In the genomic region with DNA sequence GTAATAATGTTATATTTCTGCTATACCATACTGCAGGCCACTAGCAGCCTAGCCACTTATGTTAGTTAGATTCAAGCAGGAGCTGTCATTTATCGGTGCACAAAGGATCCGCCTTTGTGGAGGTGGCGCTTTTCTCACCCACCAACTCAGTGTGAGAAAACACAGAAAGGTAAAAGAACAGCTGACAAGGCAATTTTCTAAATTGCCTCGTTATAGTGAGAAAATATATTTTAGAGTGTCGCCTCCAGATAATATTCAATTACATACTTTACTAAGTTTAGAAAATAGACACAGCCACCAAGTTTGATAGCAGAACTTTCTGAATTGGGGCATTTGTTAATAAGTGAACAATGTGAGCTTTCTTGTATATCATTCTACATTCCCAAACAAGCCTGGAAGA, we compare ENCODE assay signal across 26 mouse cellular contexts.
DNase-seq lines count a peak whose midpoint lies in the region; ATAC-seq and TF ChIP-seq lines count a peak whose summit lies in the region.
"Had no signal": no experiment of that assay in that cellular context is flagged by ENCODE, and none has a peak within 500 bp of the region (broad histone marks: within the 10 kb centered on the region; RNA-seq: fewer than 3 reads in every experiment).

No protein-coding gene starts in this region.

- H3K27ac ChIP-seq in ES-E14 (ENCODE audit: insufficient read depth, low read depth, low read length, poor library complexity, severe bottlenecking): no peak overlapping the region
- H3K27ac ChIP-seq in midbrain, embryonic 16.5 days (ENCODE audit: low read length): no peak overlapping the region
- H3K27ac ChIP-seq: forebrain, embryonic 10.5 days; forebrain, embryonic 13.5 days; heart, embryonic 15.5 days; hindbrain, embryonic 10.5 days; hindbrain, embryonic 13.5 days; hindbrain, postnatal 0 days; intestine, embryonic 15.5 days had no signal

- no peak overlapping the region for H3K4me3 ChIP-seq in ES-E14 (ENCODE audit: insufficient read depth in 1 of 2, low read depth in 1 of 2, low read length in 2 of 2, poor library complexity in 1 of 2, severe bottlenecking in 1 of 2)
- no peak overlapping the region for H3K4me3 ChIP-seq in midbrain, embryonic 16.5 days (ENCODE audit: low read depth, low read length)
- H3K4me3 ChIP-seq: forebrain, embryonic 10.5 days; forebrain, embryonic 13.5 days; heart, embryonic 15.5 days; hindbrain, embryonic 10.5 days; hindbrain, embryonic 13.5 days; intestine, embryonic 15.5 days had no signal

- H3K9ac ChIP-seq in ES-E14 (ENCODE audit: insufficient read depth, low read depth, low read length, poor library complexity, severe bottlenecking): no peak overlapping the region
- no peak overlapping the region for H3K9ac ChIP-seq in midbrain, embryonic 16.5 days (ENCODE audit: low read depth, low read length)
- H3K9ac ChIP-seq: forebrain, embryonic 13.5 days; heart, embryonic 15.5 days; hindbrain, embryonic 13.5 days; intestine, embryonic 15.5 days had no signal

- no peaks in the 10 kb centered on the region for H3K9me3 ChIP-seq in ES-E14 (ENCODE audit: control insufficient read depth, insufficient read depth, low read depth, low read length)
- H3K9me3 ChIP-seq in midbrain, embryonic 16.5 days (replicated peaks; ENCODE audit: control insufficient read depth, low read length, poor library complexity, severe bottlenecking): no peaks in the 10 kb centered on the region
- H3K9me3 ChIP-seq: forebrain, embryonic 13.5 days; heart, embryonic 15.5 days; hindbrain, embryonic 10.5 days; intestine, embryonic 15.5 days had no signal

- DNase-seq in right cerebral cortex, adult 18-20 months: peak; percentile 9
- DNase-seq in right cerebral cortex, postnatal 10 days (ENCODE audit: low spot score in 2 of 2): no peak
- no peak for DNase-seq in ES-E14 (ENCODE audit: low read depth, low spot score)
- DNase-seq in retina, postnatal 1 day: no peak
- no peak for DNase-seq in adrenal gland, adult 18-20 months (ENCODE audit: low spot score in 2 of 2)
- DNase-seq: adrenal gland, postnatal 10 days; adrenal gland, postnatal 36 days; B cell, adult 2 months; cerebellum, adult 18-20 months; cerebellum, adult 9-10 months; cerebellum, postnatal 14 days; gastrocnemius, postnatal 10 days; gastrocnemius, postnatal 36 days; heart, postnatal 10 days; heart, postnatal 36 days had no signal

- ATAC-seq in inflammation-experienced regulatory T-cells, adult 6 months: peak; percentile 35
- ATAC-seq in midbrain, embryonic 16.5 days: no peak
- ATAC-seq: forebrain, embryonic 13.5 days; forebrain, embryonic 16.5 days; hindbrain, postnatal 0 days; intestine, embryonic 15.5 days had no signal

- H3K4me1 ChIP-seq in ES-E14 (ENCODE audit: control insufficient read depth in 2 of 2, insufficient read depth in 2 of 2, low read length in 2 of 2, poor library complexity in 1 of 2): no peaks in the 10 kb centered on the region
- H3K4me1 ChIP-seq in midbrain, embryonic 16.5 days (ENCODE audit: control insufficient read depth, insufficient read depth, low read length): no peaks in the 10 kb centered on the region
- H3K4me1 ChIP-seq: forebrain, embryonic 10.5 days; forebrain, embryonic 13.5 days; heart, embryonic 15.5 days; hindbrain, embryonic 10.5 days; hindbrain, embryonic 13.5 days; intestine, embryonic 15.5 days had no signal

- H3K36me3 ChIP-seq in ES-E14 (ENCODE audit: control insufficient read depth, insufficient read depth, low read length, poor library complexity, severe bottlenecking): no peaks in the 10 kb centered on the region
- H3K36me3 ChIP-seq in midbrain, embryonic 16.5 days (ENCODE audit: control insufficient read depth, insufficient read depth, low read length): no peaks in the 10 kb centered on the region
- H3K36me3 ChIP-seq: forebrain, embryonic 10.5 days; heart, embryonic 15.5 days; hindbrain, embryonic 10.5 days; hindbrain, embryonic 13.5 days; intestine, embryonic 15.5 days had no signal

- H3K4me2 ChIP-seq in midbrain, embryonic 16.5 days (ENCODE audit: low read length): no peak overlapping the region
- H3K4me2 ChIP-seq: forebrain, embryonic 13.5 days; heart, embryonic 11.5 days; heart, embryonic 15.5 days; hindbrain, embryonic 13.5 days; intestine, embryonic 15.5 days had no signal

- in situ Hi-C loops in ES-E14 (cut with MboI; ENCODE audit: low sequenced_read_pairs in 2 of 2, unreplicated experiment in 2 of 2): no loop called here

- no peaks in the 10 kb centered on the region for H3K27me3 ChIP-seq in midbrain, embryonic 16.5 days (ENCODE audit: control insufficient read depth, insufficient read depth, low read depth, low read length)
- H3K27me3 ChIP-seq: forebrain, embryonic 13.5 days; heart, embryonic 15.5 days; hindbrain, embryonic 13.5 days; intestine, embryonic 15.5 days had no signal

- 86% methylated on average over 5 of the region's 5 CpGs for WGBS in midbrain, embryonic 16.5 days

TF ChIP-seq in ES-E14, 5 proteins besides CTCF, POLR2A, EP300 and RAD21:
- TF ChIP-seq ZNF384 (IDR thresholded peaks at IDR 0.05; ENCODE audit: low read depth, low read length) (no peak), CHD2 (IDR thresholded peaks at IDR 0.05; ENCODE audit: low read depth, low read length) (no peak), HCFC1 (IDR thresholded peaks at IDR 0.05; ENCODE audit: borderline replicate concordance, insufficient read depth, low read length) (no peak), MAFK (IDR thresholded peaks at IDR 0.05; ENCODE audit: insufficient read depth, low read depth, low read length) (peak; percentile 62; the same call in 1 of the 2 replicates), ZC3H11A (IDR thresholded peaks at IDR 0.05; ENCODE audit: borderline replicate concordance, low read depth, low read length) (no peak)
